Mouse (Mus musculus) hindbrain, embryonic 16.5 days (tissue): Measurements from ENCODE around the gene Tusc2. TPM values are rescaled to one million over a fixed set of nuclear protein-coding genes. Genes with fewer than 3 reads are reported as not detected.
A peak's percentile ranks its signal among the peaks of the same experiment; 100 is the strongest.

Experiments
- ATAC-seq: fragments of 200-750 bp; cut with Nextera tagmentation; 2 replicates; pipeline ENCODE4 v1.8.0; 2017; ENCODE audit warnings: moderate TSS enrichment, moderate library complexity
- H3K27ac ChIP-seq: fragments of 300-500 bp; sonication (generic); 2 replicates; pipeline ENCODE4 v1.5.1; 2014; ENCODE audit warnings: low read depth, mild to moderate bottlenecking, control low read depth, low read length, moderate library complexity
- H3K27me3 ChIP-seq: fragments of 300-500 bp; sonication (generic); replicated peaks from 2 replicates; pipeline ENCODE4 v1.6.1; 2014; ENCODE audit warnings: low read length; ENCODE audit not compliant: control insufficient read depth, insufficient read depth
- H3K36me3 ChIP-seq: fragments of 300-500 bp; sonication (generic); 2 replicates; pipeline ENCODE4 v1.6.1; 2014; ENCODE audit warnings: mild to moderate bottlenecking, low read length, moderate library complexity, mixed read lengths; ENCODE audit not compliant: control insufficient read depth, insufficient read depth
- H3K4me1 ChIP-seq: fragments of 300-500 bp; sonication (generic); 2 replicates; pipeline ENCODE4 v1.6.1; 2014; ENCODE audit warnings: low read depth, low read length; ENCODE audit not compliant: control insufficient read depth, insufficient read depth
- H3K4me2 ChIP-seq: fragments of 300-500 bp; sonication (generic); 2 replicates; pipeline ENCODE4 v1.6.1; 2014; ENCODE audit warnings: mild to moderate bottlenecking, low read length, control low read depth, moderate library complexity
- H3K4me3 ChIP-seq: fragments of 300-500 bp; sonication (generic); 2 replicates; pipeline ENCODE4 v1.5.1; 2014; ENCODE audit warnings: mild to moderate bottlenecking, low read length, control low read depth, moderate library complexity
- H3K9ac ChIP-seq: fragments of 300-500 bp; sonication (generic); 2 replicates; pipeline ENCODE4 v1.6.1; 2014; ENCODE audit warnings: low read depth, mild to moderate bottlenecking, control low read depth, low read length, moderate library complexity
- H3K9me3 ChIP-seq: fragments of 300-500 bp; sonication (generic); 2 replicates; pipeline ENCODE4 v1.6.1; 2014; ENCODE audit warnings: mild to moderate bottlenecking, low read length, moderate library complexity; ENCODE audit not compliant: control insufficient read depth
- WGBS: fragments of 180-500 bp; shearing (Covaris S2); extraction: QIAGEN DNeasy Blood & Tissue Kit; methylation state at CpG from one replicate; pipeline ENCODE4 v1.1.7; 2014; 5-methylcytosine and 5-hydroxymethylcytosine counted together
- polyA plus RNA-seq: library from polyadenylated mRNA; unstranded; fragments of >200 nt; fragmentation: Nextera tagmentation; extraction: Ambion mirVana; gene quantifications from 2 replicates; pipeline ENCODE4 v1.2.1, GENCODE M21; 2015

Gene Tusc2
- polyA plus RNA-seq: 125 and 134 TPM in 2 replicates

GRCm38 (mm10) chr9:107563029-107563581 is at the start of gene Tusc2:
TSS of gene Tusc2 (plus strand) at chr9:107563255.
- H3K9me3 ChIP-seq: no peaks in the 10 kb centered on the region
- H3K4me3 ChIP-seq: peak within 1 kb of the TSS; percentile 84
- peak within 1 kb of the TSS; percentile 81 for H3K4me2 ChIP-seq
- peak within 1 kb of the TSS; percentile 63; the same call in 1 of the 2 replicates for H3K27ac ChIP-seq
- under 1% methylated on average over 46 of the region's 46 CpGs for WGBS
- H3K9ac ChIP-seq: peak within 1 kb of the TSS; percentile 86
- peaks cover 19% of the 10 kb centered on the region for H3K4me1 ChIP-seq
- H3K27me3 ChIP-seq: no peaks in the 10 kb centered on the region
- ATAC-seq: peak; percentile 97
- peaks cover 26% of the 10 kb centered on the region for H3K36me3 ChIP-seq

- H3K9ac ChIP-seq: 0 out of 2 replicates have a peak overlapping the region, but pooled peaks have one; percentile 2
- no peaks in the 10 kb centered on the region for H3K36me3 ChIP-seq
- WGBS: 23% methylated on average over 14 of the region's 14 CpGs
- ATAC-seq: peak; percentile 58
- H3K4me1 ChIP-seq: peaks cover 6% of the 10 kb centered on the region
- no peak overlapping the region for H3K27ac ChIP-seq
- no peaks in the 10 kb centered on the region for H3K27me3 ChIP-seq
- no peak overlapping the region for H3K4me2 ChIP-seq
- no peak overlapping the region for H3K4me3 ChIP-seq
- no peaks in the 10 kb centered on the region for H3K9me3 ChIP-seq
These were observed 48.6 kb upstream of the Tusc2 start for GRCm38 (mm10) chr9:107514303-107514955.

GRCm38 (mm10) chr9:107520331-107520730 is 42.7 kb upstream of the Tusc2 start:
- no peak overlapping the region for H3K27ac ChIP-seq

DNA sequence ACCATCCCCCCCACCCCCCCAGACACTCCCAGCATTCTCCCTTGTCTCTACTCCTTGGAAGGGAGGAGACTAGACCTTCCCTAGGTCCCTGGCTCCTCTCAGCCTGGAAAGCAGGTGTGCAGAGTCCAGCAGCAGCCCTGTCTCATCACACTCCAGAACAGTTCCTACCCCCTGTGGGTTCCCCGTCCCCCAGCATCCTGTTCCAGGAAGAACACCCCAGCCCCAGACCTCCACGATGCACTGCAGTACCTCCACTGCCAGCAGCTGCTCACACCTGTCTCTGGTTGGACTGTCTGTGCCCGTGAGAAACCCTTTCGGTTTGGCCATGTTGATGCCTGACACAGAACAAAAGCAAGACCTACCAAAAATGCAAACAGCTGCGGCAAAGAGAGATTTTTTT is 41.9 kb upstream of the Tusc2 start:
- no peaks in the 10 kb centered on the region for H3K36me3 ChIP-seq
- no peak overlapping the region for H3K4me3 ChIP-seq
- H3K9me3 ChIP-seq: no peaks in the 10 kb centered on the region
- H3K27ac ChIP-seq: no peak overlapping the region; the same call in 1 of the 2 replicates
- peaks cover 6% of the 10 kb centered on the region for H3K4me1 ChIP-seq
- H3K27me3 ChIP-seq: peaks cover 10% of the 10 kb centered on the region
- H3K4me2 ChIP-seq: no peak overlapping the region
- WGBS: 57% methylated on average over 5 of the region's 5 CpGs
- ATAC-seq: no peak
- H3K9ac ChIP-seq: no peak overlapping the region

More at GRCm38 (mm10) chr9:107520331-107520730, 42.7 kb upstream of the Tusc2 start:
- peaks cover 6% of the 10 kb centered on the region for H3K4me1 ChIP-seq
- no peaks in the 10 kb centered on the region for H3K9me3 ChIP-seq
- H3K36me3 ChIP-seq: no peaks in the 10 kb centered on the region
- H3K27me3 ChIP-seq: peaks cover 10% of the 10 kb centered on the region
- 36% methylated on average over 6 of the region's 6 CpGs for WGBS
- no peak overlapping the region for H3K9ac ChIP-seq
- no peak overlapping the region for H3K4me2 ChIP-seq
- no peak overlapping the region for H3K4me3 ChIP-seq
- no peak for ATAC-seq

GRCm38 (mm10) chr9:107521711-107522399 is 41.2 kb upstream of the Tusc2 start:
- 28% methylated on average over 21 of the region's 25 CpGs for WGBS
- H3K9me3 ChIP-seq: no peaks in the 10 kb centered on the region
- H3K27ac ChIP-seq: no peak overlapping the region
- H3K36me3 ChIP-seq: no peaks in the 10 kb centered on the region
- peaks cover 6% of the 10 kb centered on the region for H3K4me1 ChIP-seq
- H3K4me2 ChIP-seq: 0 out of 2 replicates have a peak overlapping the region, but pooled peaks have one; percentile 3
- ATAC-seq: no peak
- H3K4me3 ChIP-seq: no peak overlapping the region
- peak overlapping the region; percentile 28 for H3K9ac ChIP-seq
- peaks cover 10% of the 10 kb centered on the region for H3K27me3 ChIP-seq

- Histone ChIP-seq H3K4me2 (no peak overlapping the region), H3K4me3 (no peak overlapping the region), H3K9me3 (no peaks in the 10 kb centered on the region), H3K27me3 (peaks cover 12% of the 10 kb centered on the region), H3K9ac (peak overlapping the region; percentile 28), H3K4me1 (peaks cover 6% of the 10 kb centered on the region), H3K27ac (no peak overlapping the region), H3K36me3 (no peaks in the 10 kb centered on the region)
- WGBS: 25% methylated on average over 2 of the region's 2 CpGs
- no peak for ATAC-seq
These were observed 40.7 kb upstream of the Tusc2 start for GRCm38 (mm10) chr9:107522400-107522711.

DNA sequence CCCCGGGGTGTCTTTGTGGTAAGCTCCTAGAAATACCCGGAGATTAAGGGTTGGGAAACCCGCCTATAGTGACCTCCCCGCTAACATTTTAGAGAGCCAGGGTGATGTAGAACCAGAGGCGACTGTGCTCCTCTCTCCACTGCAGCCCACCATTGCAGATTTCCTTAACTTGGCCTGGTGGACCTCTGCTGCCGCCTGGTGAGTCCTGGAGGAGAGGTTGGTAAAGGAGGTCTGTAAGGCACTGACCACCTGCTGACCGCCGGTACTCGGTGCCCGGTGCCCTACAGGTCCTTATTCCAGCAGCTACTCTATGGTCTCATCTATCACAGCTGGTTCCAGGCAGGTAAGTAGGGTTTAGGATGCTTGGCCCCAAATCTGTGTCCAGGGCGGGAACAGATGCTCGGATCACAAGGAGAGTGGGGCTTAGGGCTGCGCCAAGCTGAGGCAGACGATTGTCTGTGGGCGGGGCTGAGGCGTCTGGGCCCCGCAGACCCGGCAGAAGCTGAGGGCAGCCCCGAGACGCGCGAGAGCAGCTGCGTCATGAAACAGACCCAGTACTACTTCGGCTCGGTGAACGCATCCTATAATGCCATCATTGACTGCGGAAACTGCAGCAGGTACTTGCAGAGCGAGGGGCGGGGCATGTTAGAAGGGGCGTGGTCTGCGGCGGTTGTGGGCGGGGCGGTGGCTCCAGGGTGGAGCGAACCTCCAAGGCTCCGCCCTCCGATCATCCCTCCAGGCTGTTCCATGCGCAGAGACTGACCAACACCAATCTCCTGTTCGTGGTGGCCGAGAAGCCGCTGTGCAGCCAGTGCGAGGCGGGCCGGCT is 36.6 kb upstream of the Tusc2 start:
- peak; percentile 67 for ATAC-seq
- Histone ChIP-seq H3K27me3 (peaks cover 13% of the 10 kb centered on the region), H3K27ac (no peak overlapping the region), H3K4me1 (peaks cover 6% of the 10 kb centered on the region), H3K4me3 (peak overlapping the region; percentile 29), H3K9ac (peak overlapping the region; percentile 27), H3K4me2 (peak overlapping the region; percentile 49), H3K9me3 (no peaks in the 10 kb centered on the region), H3K36me3 (no peaks in the 10 kb centered on the region)
- 6% methylated on average over 42 of the region's 44 CpGs for WGBS

DNA sequence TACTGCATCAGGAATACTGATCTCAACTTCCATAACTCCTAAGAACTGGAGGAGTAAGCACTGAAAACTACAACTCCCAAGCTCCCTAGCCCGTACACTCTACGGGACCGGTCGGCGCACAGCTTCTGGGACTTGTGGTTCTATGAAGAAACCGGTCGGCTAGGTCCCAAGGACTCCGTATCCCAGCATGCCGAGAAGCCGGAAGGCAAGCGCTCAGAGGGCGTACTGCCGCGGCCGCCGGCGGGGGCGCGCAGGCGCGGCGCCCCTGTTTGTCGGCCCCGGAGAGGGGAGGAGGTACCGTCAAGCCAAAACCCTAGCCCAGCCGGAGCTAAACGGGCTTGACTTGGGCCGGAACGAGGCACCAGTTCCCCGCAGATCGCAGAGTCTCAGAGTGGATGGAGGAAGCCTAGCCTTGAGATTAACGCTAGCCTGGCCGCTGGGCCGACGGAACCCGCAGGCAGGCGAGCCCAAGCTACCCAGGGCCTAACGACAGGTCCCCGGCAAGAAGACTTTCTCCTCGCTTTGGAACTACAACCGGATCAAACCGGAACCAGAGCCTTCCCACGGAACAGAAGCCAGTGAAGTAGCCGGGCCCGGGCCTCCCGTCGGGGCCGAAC is 29.2 kb upstream of the Tusc2 start, which contains the start of gene Tmem115:
Gene Tmem115 (plus strand): TSS at position 155 of the 617 bp plus-strand sequence.
- H3K9ac ChIP-seq: peak within 1 kb of the TSS; percentile 90
- ATAC-seq: peak; percentile 99
- H3K4me1 ChIP-seq: peaks cover 28% of the 10 kb centered on the region
- H3K36me3 ChIP-seq: peaks cover 6% of the 10 kb centered on the region
- no peaks in the 10 kb centered on the region for H3K9me3 ChIP-seq
- WGBS: under 1% methylated on average over 48 of the region's 48 CpGs
- H3K27ac ChIP-seq: peak within 1 kb of the TSS; percentile 68; the same call in 1 of the 2 replicates
- peak within 1 kb of the TSS; percentile 99 for H3K4me2 ChIP-seq
- peak within 1 kb of the TSS; percentile 94 for H3K4me3 ChIP-seq
- no peaks in the 10 kb centered on the region for H3K27me3 ChIP-seq
